Mouse (Mus musculus) hindbrain, embryonic 13.5 days (tissue): Measurements from ENCODE around the gene Olfr586. TPM values are rescaled to one million over a fixed set of nuclear protein-coding genes. Genes with fewer than 3 reads are reported as not detected.

Source experiments
- ATAC-seq: fragments of 200-750 bp; cut with Nextera tagmentation; 2 replicates; pipeline ENCODE4 v1.8.0; 2017; ENCODE audit warnings: moderate TSS enrichment; ENCODE audit not compliant: low FRiP score
- H3K27ac ChIP-seq: fragments of 300-500 bp; sonication (generic); 2 replicates; pipeline ENCODE4 v1.5.1; 2015; ENCODE audit warnings: inconsistent platforms, mild to moderate bottlenecking, moderate library complexity
- H3K27me3 ChIP-seq: fragments of 300-500 bp; sonication (generic); 2 replicates; pipeline ENCODE4 v1.6.1; 2015; ENCODE audit warnings: mild to moderate bottlenecking, inconsistent platforms
- H3K36me3 ChIP-seq: fragments of 300-500 bp; sonication (generic); 2 replicates; pipeline ENCODE4 v1.6.1; 2015; ENCODE audit warnings: mild to moderate bottlenecking, inconsistent platforms
- H3K4me1 ChIP-seq: fragments of 300-500 bp; sonication (generic); replicated peaks from 2 replicates; pipeline ENCODE4 v1.6.1; 2015; ENCODE audit warnings: inconsistent platforms
- H3K4me2 ChIP-seq: fragments of 300-500 bp; sonication (generic); 2 replicates; pipeline ENCODE4 v1.6.1; 2015; ENCODE audit warnings: inconsistent platforms, mild to moderate bottlenecking, moderate library complexity
- H3K4me3 ChIP-seq: fragments of 300-500 bp; sonication (generic); 2 replicates; pipeline ENCODE4 v1.5.1; 2015; ENCODE audit warnings: mild to moderate bottlenecking, inconsistent platforms
- H3K9ac ChIP-seq: fragments of 300-500 bp; sonication (generic); 2 replicates; pipeline ENCODE4 v1.6.1; 2015; ENCODE audit warnings: mild to moderate bottlenecking, inconsistent platforms
- H3K9me3 ChIP-seq: fragments of 300-500 bp; sonication (generic); 2 replicates; pipeline ENCODE4 v1.6.1; 2016; ENCODE audit warnings: inconsistent platforms
- WGBS: fragments of 180-500 bp; shearing (Covaris S2); methylation state at CpG from one replicate; pipeline ENCODE4 v1.1.7; 2015; 5-methylcytosine and 5-hydroxymethylcytosine counted together
- polyA plus RNA-seq: library from polyadenylated mRNA; unstranded; fragments of >200 nt; fragmentation: Nextera tagmentation; extraction: Ambion mirVana; gene quantifications from 2 replicates; pipeline ENCODE4 v1.2.1, GENCODE M21; 2015

Gene Olfr586
- polyA plus RNA-seq = not detected in 2 replicates

GRCm38 (mm10) chr7:103125538-103125937, at the start of gene Olfr586:
TSS of gene Olfr586 (minus strand) at chr7:103125638.
- Histone ChIP-seq H3K4me1 (no peaks in the 10 kb centered on the region), H3K4me2 (no peak within 1 kb of the TSS), H3K27ac (no peak within 1 kb of the TSS), H3K4me3 (no peak within 1 kb of the TSS), H3K36me3 (no peaks in the 10 kb centered on the region), H3K9me3 (no peaks in the 10 kb centered on the region), H3K27me3 (no peaks in the 10 kb centered on the region), H3K9ac (no peak within 1 kb of the TSS)
- WGBS = 93% methylated on average over 3 of the region's 3 CpGs
- no peak for ATAC-seq

- Histone ChIP-seq H3K4me2 (no peak overlapping the region), H3K27ac (no peak overlapping the region), H3K4me1 (no peaks in the 10 kb centered on the region), H3K27me3 (no peaks in the 10 kb centered on the region), H3K9me3 (no peaks in the 10 kb centered on the region), H3K36me3 (no peaks in the 10 kb centered on the region), H3K9ac (no peak overlapping the region), H3K4me3 (no peak overlapping the region)
- WGBS = 87% methylated on average over 5 of the region's 5 CpGs
- ATAC-seq = no peak
Measured at GRCm38 (mm10) chr7:103169697-103170096, 44.3 kb upstream of the Olfr586 start.

GRCm38 (mm10) chr7:103156256-103156655, 30.8 kb upstream of the Olfr586 start, which contains the start of gene Olfr589:
TSS of gene Olfr589 (minus strand) at chr7:103156356.
- Histone ChIP-seq H3K27me3 (no peaks in the 10 kb centered on the region), H3K4me1 (no peaks in the 10 kb centered on the region), H3K4me2 (no peak within 1 kb of the TSS), H3K9me3 (no peaks in the 10 kb centered on the region), H3K27ac (no peak within 1 kb of the TSS), H3K4me3 (no peak within 1 kb of the TSS), H3K9ac (no peak within 1 kb of the TSS), H3K36me3 (no peaks in the 10 kb centered on the region)
- WGBS = 65% methylated on average over 2 of the region's 2 CpGs
- ATAC-seq = no peak

GRCm38 (mm10) chr7:103140579-103140978, 15.1 kb upstream of the Olfr586 start, which contains the start of gene Olfr588-ps1:
TSS of gene Olfr588-ps1 (plus strand) at chr7:103140879.
- Histone ChIP-seq H3K27ac (no peak within 1 kb of the TSS), H3K4me1 (no peaks in the 10 kb centered on the region), H3K27me3 (no peaks in the 10 kb centered on the region), H3K4me3 (no peak within 1 kb of the TSS), H3K4me2 (no peak within 1 kb of the TSS), H3K36me3 (no peaks in the 10 kb centered on the region), H3K9me3 (no peaks in the 10 kb centered on the region), H3K9ac (no peak within 1 kb of the TSS)
- 84% methylated on average over 1 of the region's 1 CpGs for WGBS
- no peak for ATAC-seq

- no peaks in the 10 kb centered on the region for H3K36me3 ChIP-seq
- H3K4me3 ChIP-seq = no peak overlapping the region
- 58% methylated on average over 3 of the region's 3 CpGs for WGBS
- no peak overlapping the region for H3K9ac ChIP-seq
- H3K27ac ChIP-seq = no peak overlapping the region
- no peak overlapping the region for H3K4me2 ChIP-seq
- no peak for ATAC-seq
- no peaks in the 10 kb centered on the region for H3K9me3 ChIP-seq
- H3K27me3 ChIP-seq = no peaks in the 10 kb centered on the region
- no peaks in the 10 kb centered on the region for H3K4me1 ChIP-seq
Measured at GRCm38 (mm10) chr7:103119406-103119805, 6.0 kb downstream of the Olfr586 start.

- ATAC-seq = no peak
- no peak within 1 kb of the TSS for H3K4me2 ChIP-seq
- 83% methylated on average over 1 of the region's 1 CpGs for WGBS
- no peaks in the 10 kb centered on the region for H3K4me1 ChIP-seq
- no peaks in the 10 kb centered on the region for H3K36me3 ChIP-seq
- H3K9ac ChIP-seq = no peak within 1 kb of the TSS
- no peaks in the 10 kb centered on the region for H3K27me3 ChIP-seq
- no peaks in the 10 kb centered on the region for H3K9me3 ChIP-seq
- H3K27ac ChIP-seq = no peak within 1 kb of the TSS
- H3K4me3 ChIP-seq = no peak within 1 kb of the TSS
Measured at GRCm38 (mm10) chr7:103097420-103097819, 28.0 kb downstream of the Olfr586 start, which contains the start of gene Olfr585. TSS of gene Olfr585 (plus strand) at chr7:103097720.

GRCm38 (mm10) chr7:103081585-103081984, 43.9 kb downstream of the Olfr586 start, which contains the start of gene Olfr584:
TSS of gene Olfr584 (plus strand) at chr7:103081885.
- H3K4me3 ChIP-seq = no peak within 1 kb of the TSS
- no peaks in the 10 kb centered on the region for H3K4me1 ChIP-seq

More at GRCm38 (mm10) chr7:103081585-103081984, 43.9 kb downstream of the Olfr586 start, which contains the start of gene Olfr584:
- ATAC-seq = no peak
- H3K9me3 ChIP-seq = peaks cover 13% of the 10 kb centered on the region
- H3K36me3 ChIP-seq = no peaks in the 10 kb centered on the region
- 80% methylated on average over 1 of the region's 1 CpGs for WGBS
- no peaks in the 10 kb centered on the region for H3K27me3 ChIP-seq
- H3K4me2 ChIP-seq = no peak within 1 kb of the TSS
- no peak within 1 kb of the TSS for H3K27ac ChIP-seq
- no peak within 1 kb of the TSS for H3K9ac ChIP-seq

Other genes with a start within 250 kb of the Olfr586 start
- not detected in 2 replicates for gene Olfr568, start 248.5 kb downstream of the Olfr586 start, polyA plus RNA-seq
- not detected in 2 replicates for gene Olfr569, start 234.8 kb downstream of the Olfr586 start, polyA plus RNA-seq
- not detected in 2 replicates for gene Olfr570, start 231.1 kb downstream of the Olfr586 start, polyA plus RNA-seq
- gene Olfr571, start 208.1 kb downstream of the Olfr586 start, polyA plus RNA-seq = not detected in 2 replicates
- not detected in 2 replicates for gene Olfr572, start 201.2 kb downstream of the Olfr586 start, polyA plus RNA-seq
- gene Olfr573-ps1, start 183.1 kb downstream of the Olfr586 start, polyA plus RNA-seq = not detected in 2 replicates
- not detected in 2 replicates for gene Olfr574, start 177.2 kb downstream of the Olfr586 start, polyA plus RNA-seq
- not detected in 2 replicates for gene Olfr575, start 166.9 kb downstream of the Olfr586 start, polyA plus RNA-seq
- gene Olfr576, start 163.0 kb downstream of the Olfr586 start, polyA plus RNA-seq = not detected in 2 replicates
- gene Olfr577, start 149.7 kb downstream of the Olfr586 start, polyA plus RNA-seq = not detected in 2 replicates
- not detected in 2 replicates for gene Olfr578, start 136.3 kb downstream of the Olfr586 start, polyA plus RNA-seq
- gene Olfr582, start 87.6 kb downstream of the Olfr586 start, polyA plus RNA-seq = not detected in 2 replicates
- gene Olfr583, start 74.3 kb downstream of the Olfr586 start, polyA plus RNA-seq = not detected in 2 replicates
- not detected in 2 replicates for gene Olfr584, start 43.8 kb downstream of the Olfr586 start, polyA plus RNA-seq
- gene Olfr585, start 27.9 kb downstream of the Olfr586 start, polyA plus RNA-seq = not detected in 2 replicates
- gene Olfr588-ps1, start 15.2 kb upstream of the Olfr586 start, polyA plus RNA-seq = not detected in 2 replicates
- gene Olfr589, start 30.7 kb upstream of the Olfr586 start, polyA plus RNA-seq = not detected in 2 replicates
- not detected in 2 replicates for gene Olfr591, start 52.7 kb upstream of the Olfr586 start, polyA plus RNA-seq
- not detected in 2 replicates for gene Olfr592, start 59.2 kb upstream of the Olfr586 start, polyA plus RNA-seq
- gene Olfr593, start 86.2 kb upstream of the Olfr586 start, polyA plus RNA-seq = not detected in 2 replicates
- gene Olfr594, start 91.4 kb upstream of the Olfr586 start, polyA plus RNA-seq = not detected in 2 replicates
- not detected in 2 replicates for gene Usp17ld, start 126.9 kb upstream of the Olfr586 start, polyA plus RNA-seq
- gene Olfr596, start 180.0 kb upstream of the Olfr586 start, polyA plus RNA-seq = not detected in 2 replicates
- not detected in 2 replicates for gene Olfr597, start 190.7 kb upstream of the Olfr586 start, polyA plus RNA-seq
- gene Olfr598, start 197.9 kb upstream of the Olfr586 start, polyA plus RNA-seq = not detected in 2 replicates
- gene Olfr599, start 210.3 kb upstream of the Olfr586 start, polyA plus RNA-seq = not detected in 2 replicates
- gene Olfr600, start 224.0 kb upstream of the Olfr586 start, polyA plus RNA-seq = not detected in 2 replicates
- not detected in 2 replicates for gene Olfr601, start 237.0 kb upstream of the Olfr586 start, polyA plus RNA-seq